Mouse (Mus musculus) midbrain, embryonic 10.5 days (tissue): ENCODE results near the gene Gm10392. TPM values are rescaled to one million over a fixed set of nuclear protein-coding genes. Genes with fewer than 3 reads are reported as not detected.
A peak's percentile ranks its signal among the peaks of the same experiment; 100 is the strongest.
"Not testable (repeated sequence)": the region's sequence is repeated elsewhere in the genome, so short reads cannot be mapped to it uniquely, and the experiment has no call there.

ENCODE experiments used
- DNase-seq: peaks from one replicate; pipeline ENCODE4 v3.0.0-alpha.2; 2017; ENCODE audit warnings: low spot score
- H3K27ac ChIP-seq: fragments of 300-500 bp; sonication (generic); replicated peaks from 2 replicates; pipeline ENCODE4 v1.5.1; 2016; ENCODE audit warnings: mild to moderate bottlenecking
- H3K27me3 ChIP-seq: fragments of 300-500 bp; sonication (generic); 2 replicates; pipeline ENCODE4 v1.6.1; 2016; ENCODE audit warnings: low read depth, mild to moderate bottlenecking; ENCODE audit not compliant: poor library complexity, severe bottlenecking
- H3K36me3 ChIP-seq: fragments of 300-500 bp; sonication (generic); 2 replicates; pipeline ENCODE4 v1.6.1; 2016; ENCODE audit warnings: mild to moderate bottlenecking, moderate library complexity
- H3K4me1 ChIP-seq: fragments of 300-500 bp; sonication (generic); 2 replicates; pipeline ENCODE4 v1.6.1; 2016
- H3K4me3 ChIP-seq: fragments of 300-500 bp; sonication (generic); 2 replicates; pipeline ENCODE4 v1.5.1; 2016; ENCODE audit warnings: mild to moderate bottlenecking, moderate library complexity
- H3K9me3 ChIP-seq: fragments of 300-500 bp; sonication (generic); replicated peaks from 2 replicates; pipeline ENCODE4 v1.6.1; 2016; ENCODE audit warnings: mild to moderate bottlenecking
- WGBS: fragments of 180-500 bp; shearing (Covaris S2); methylation state at CpG from one replicate; pipeline ENCODE4 v1.1.7; 2016; 5-methylcytosine and 5-hydroxymethylcytosine counted together
- polyA plus RNA-seq: library from polyadenylated mRNA; unstranded; fragments of >200 nt; fragmentation: Nextera tagmentation; extraction: Ambion mirVana; gene quantifications from 2 replicates; pipeline ENCODE4 v1.2.1, GENCODE M21; 2016

Gm10392 gene
- 0.12 TPM in 1 of 2 replicates, not detected in the other for polyA plus RNA-seq

DNA sequence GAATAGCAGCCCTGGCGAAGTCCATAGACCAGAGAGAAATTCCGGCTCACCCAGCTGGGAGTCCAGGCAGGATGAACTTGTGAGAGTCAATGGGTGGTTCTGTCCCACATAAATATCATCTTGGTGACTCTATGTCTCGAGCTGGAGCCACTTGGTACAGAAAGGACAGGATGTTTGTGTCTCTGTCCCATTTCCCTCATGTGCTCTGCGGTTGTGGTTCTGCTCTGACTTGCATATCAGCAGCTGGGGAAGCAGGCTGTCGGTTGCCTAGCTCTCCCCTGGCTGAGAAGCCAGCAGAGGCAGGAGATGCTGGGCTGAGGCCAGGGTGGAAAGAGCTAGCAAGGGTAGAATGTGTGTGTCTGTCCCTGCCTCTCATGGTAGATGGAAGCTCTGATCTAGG is at the start of gene Gm10392:
TSS of gene Gm10392 (minus strand) at position 156 of the 400 bp plus-strand sequence.
- H3K9me3 ChIP-seq: no peaks in the 10 kb centered on the region
- H3K4me1 ChIP-seq: peaks cover 72% of the 10 kb centered on the region
- peaks cover 52% of the 10 kb centered on the region for H3K27me3 ChIP-seq
- DNase-seq: no peak
- WGBS: 77% methylated on average over 5 of the region's 5 CpGs
- H3K27ac ChIP-seq: peak within 1 kb of the TSS; percentile 13; the same call in 1 of the 2 replicates
- H3K36me3 ChIP-seq: no peaks in the 10 kb centered on the region
- H3K4me3 ChIP-seq: peak within 1 kb of the TSS; percentile 14; the same call in 1 of the 2 replicates

DNA sequence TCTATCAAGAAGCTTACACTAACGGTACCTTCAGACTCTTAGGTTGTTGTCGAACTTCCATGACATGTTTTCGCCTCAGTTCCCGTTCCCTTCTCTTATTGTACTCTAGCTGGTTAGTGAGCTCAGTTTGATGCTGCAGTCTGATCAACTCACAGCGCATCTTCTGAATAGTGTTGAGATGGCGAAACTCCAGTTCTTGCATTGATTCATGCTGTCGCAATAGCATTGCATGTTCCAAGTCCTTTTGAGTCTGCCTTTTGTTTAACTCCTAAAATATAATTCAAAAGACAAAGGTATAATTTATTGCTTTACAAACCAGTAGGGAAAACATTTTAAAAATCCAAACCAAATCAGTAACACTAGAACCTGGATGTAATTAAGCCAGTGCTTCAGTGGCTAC is 26.3 kb upstream of the Gm10392 start:
- Histone ChIP-seq H3K4me1 (no peaks in the 10 kb centered on the region), H3K4me3 (no peak overlapping the region), H3K27me3 (no peaks in the 10 kb centered on the region), H3K9me3 (no peaks in the 10 kb centered on the region), H3K36me3 (peaks cover 99% of the 10 kb centered on the region), H3K27ac (no peak overlapping the region)
- WGBS: 94% methylated on average over 7 of the region's 7 CpGs
- DNase-seq: no peak

DNA sequence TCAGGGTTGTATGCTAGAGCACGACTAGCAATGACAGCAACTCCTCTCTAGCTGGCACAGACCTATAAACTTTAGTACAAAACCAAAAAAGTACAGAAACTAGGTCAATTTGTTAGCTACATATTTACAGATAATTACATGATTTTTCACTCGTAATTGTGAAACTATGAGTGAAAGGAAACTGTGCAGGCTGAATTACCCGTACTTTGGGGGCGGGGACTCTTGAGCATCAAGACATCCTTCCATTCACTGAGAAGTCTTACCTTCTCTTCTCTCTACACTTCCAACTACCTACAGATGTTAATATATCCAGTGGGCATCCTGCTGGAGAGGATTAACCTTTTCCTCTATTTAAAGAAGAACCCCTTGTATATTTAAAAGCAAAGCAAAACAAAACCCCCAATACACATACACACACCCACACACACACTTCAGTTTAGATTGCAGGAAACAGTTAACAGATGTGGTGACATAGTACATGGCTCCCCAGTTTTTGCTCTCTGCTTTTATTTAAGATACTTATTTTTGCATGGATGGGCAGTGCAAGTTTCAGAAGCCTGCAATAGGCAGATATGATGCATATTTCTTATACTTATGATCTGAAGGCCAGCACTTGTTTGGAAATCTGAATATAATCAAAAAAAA is 13.3 kb upstream of the Gm10392 start:
- 88% methylated on average over 4 of the region's 4 CpGs for whole genome bisulfite sequencing

DNA sequence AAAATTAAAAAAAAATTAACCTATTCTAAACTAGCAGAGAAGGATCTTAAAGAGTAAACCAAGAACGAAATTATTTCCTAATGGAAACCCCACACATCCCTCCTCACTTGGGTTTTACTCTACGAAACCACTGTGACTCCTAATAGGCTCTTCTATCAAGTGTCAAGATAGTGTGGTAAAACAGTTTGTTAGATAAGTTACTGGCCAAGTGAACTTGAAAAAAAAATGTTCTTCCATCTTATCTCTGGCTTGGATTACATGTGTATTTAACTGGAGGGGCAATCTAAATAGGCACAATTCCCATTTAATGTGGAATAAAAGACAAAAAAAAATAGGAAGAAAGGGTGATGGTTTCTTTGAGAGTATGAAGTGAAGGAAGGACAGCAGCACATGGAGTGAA is 11.9 kb upstream of the Gm10392 start:
- no peak overlapping the region for H3K27ac ChIP-seq
- H3K9me3 ChIP-seq: no peaks in the 10 kb centered on the region
- H3K36me3 ChIP-seq: peaks cover 29% of the 10 kb centered on the region
- no peak overlapping the region for H3K4me3 ChIP-seq
- H3K4me1 ChIP-seq: no peaks in the 10 kb centered on the region
- DNase-seq: no peak
- H3K27me3 ChIP-seq: no peaks in the 10 kb centered on the region
- WGBS: 89% methylated on average over 2 of the region's 2 CpGs

More for the DNA sequence above, 13.3 kb upstream of the Gm10392 start:
- Histone ChIP-seq H3K27ac (no peak overlapping the region), H3K27me3 (no peaks in the 10 kb centered on the region), H3K9me3 (no peaks in the 10 kb centered on the region), H3K4me3 (no peak overlapping the region), H3K4me1 (no peaks in the 10 kb centered on the region), H3K36me3 (peaks cover 44% of the 10 kb centered on the region)
- DNase-seq: no peak

DNA sequence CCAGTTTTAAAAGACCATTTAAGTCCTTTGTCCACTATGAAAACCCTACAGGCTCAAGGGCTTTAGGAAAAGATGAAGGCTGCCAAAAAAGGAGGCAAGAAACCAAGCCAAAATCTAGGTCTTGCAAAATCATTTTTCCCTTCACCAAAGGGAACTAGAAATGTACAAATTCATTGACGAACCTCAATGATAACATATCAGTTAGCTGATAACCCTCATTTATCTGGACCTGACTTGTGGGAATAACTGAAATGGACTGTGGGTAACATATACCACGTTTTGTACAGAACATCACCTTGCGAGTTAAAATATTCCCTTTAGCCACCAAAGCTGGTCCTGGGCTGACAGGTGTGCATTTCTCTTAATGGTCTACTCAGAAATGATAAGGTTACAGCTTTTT is 10.6 kb upstream of the Gm10392 start:
- 87% methylated on average over 3 of the region's 3 CpGs for WGBS
- no peak overlapping the region for H3K27ac ChIP-seq
- H3K36me3 ChIP-seq: peaks cover 18% of the 10 kb centered on the region
- H3K9me3 ChIP-seq: no peaks in the 10 kb centered on the region
- H3K27me3 ChIP-seq: no peaks in the 10 kb centered on the region
- DNase-seq: no peak
- H3K4me1 ChIP-seq: no peaks in the 10 kb centered on the region
- H3K4me3 ChIP-seq: no peak overlapping the region

DNA sequence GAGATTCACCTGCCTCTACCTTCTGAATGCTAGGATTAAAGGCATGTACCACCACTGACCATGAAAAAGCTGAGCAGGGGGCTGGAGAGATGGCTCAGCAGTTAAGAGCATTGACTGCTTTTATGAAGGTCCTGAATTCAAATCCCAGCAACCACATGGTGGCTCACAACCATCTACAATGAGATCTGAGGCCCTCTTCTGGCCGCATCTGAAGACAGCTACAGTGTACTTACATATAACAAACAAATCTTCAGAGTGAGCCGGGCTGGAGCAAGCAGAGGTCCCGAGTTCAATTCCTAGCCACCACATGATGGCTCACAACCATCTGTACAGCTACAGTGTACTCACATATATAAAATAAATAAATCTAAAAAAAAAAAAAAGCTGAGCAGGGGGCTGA is 9.4 kb upstream of the Gm10392 start:
- not testable (repeated sequence) for H3K4me1 ChIP-seq, H3K27ac ChIP-seq, H3K9me3 ChIP-seq, DNase-seq, H3K27me3 ChIP-seq, H3K4me3 ChIP-seq
- WGBS: 92% methylated on average over 3 of the region's 3 CpGs
- H3K36me3 ChIP-seq: peaks cover 13% of the 10 kb centered on the region

DNA sequence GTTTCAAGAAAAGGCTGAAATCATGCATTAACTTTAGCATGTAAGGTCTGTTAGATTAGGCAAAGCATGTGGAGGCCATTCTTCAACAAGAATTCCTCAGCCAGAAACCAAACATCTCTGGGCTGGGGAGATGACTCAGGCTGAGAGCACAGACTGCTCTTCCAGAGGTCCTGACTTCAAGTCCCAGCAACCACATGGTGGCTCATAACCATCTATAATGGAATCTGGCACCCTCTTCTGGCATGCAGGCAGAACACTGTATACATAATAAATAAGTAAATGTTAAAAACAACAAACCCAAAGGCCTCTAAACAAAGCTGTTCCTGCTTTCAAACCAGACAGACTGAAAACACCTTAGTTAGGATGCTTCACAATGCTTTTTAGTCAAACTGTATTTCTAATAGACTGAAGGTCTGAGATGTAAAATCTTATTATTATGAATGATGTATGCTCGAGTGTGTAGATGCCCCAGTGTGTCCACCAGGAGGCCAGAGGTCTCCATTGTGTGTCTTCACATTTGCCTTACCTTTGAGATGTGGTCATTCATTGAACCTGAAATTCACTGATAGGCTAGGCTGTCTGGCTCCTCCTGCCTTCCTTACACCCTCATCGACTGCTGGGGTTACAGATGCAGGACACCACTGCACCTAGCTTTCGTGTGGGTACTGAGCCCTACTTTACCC is 6.9 kb upstream of the Gm10392 start:
- Histone ChIP-seq H3K27me3 (no peaks in the 10 kb centered on the region), H3K9me3 (no peaks in the 10 kb centered on the region), H3K27ac (no peak overlapping the region), H3K36me3 (peaks cover 13% of the 10 kb centered on the region), H3K4me3 (no peak overlapping the region), H3K4me1 (peaks cover 3% of the 10 kb centered on the region)
- 70% methylated on average over 3 of the region's 3 CpGs for WGBS
- no peak for DNase-seq

DNA sequence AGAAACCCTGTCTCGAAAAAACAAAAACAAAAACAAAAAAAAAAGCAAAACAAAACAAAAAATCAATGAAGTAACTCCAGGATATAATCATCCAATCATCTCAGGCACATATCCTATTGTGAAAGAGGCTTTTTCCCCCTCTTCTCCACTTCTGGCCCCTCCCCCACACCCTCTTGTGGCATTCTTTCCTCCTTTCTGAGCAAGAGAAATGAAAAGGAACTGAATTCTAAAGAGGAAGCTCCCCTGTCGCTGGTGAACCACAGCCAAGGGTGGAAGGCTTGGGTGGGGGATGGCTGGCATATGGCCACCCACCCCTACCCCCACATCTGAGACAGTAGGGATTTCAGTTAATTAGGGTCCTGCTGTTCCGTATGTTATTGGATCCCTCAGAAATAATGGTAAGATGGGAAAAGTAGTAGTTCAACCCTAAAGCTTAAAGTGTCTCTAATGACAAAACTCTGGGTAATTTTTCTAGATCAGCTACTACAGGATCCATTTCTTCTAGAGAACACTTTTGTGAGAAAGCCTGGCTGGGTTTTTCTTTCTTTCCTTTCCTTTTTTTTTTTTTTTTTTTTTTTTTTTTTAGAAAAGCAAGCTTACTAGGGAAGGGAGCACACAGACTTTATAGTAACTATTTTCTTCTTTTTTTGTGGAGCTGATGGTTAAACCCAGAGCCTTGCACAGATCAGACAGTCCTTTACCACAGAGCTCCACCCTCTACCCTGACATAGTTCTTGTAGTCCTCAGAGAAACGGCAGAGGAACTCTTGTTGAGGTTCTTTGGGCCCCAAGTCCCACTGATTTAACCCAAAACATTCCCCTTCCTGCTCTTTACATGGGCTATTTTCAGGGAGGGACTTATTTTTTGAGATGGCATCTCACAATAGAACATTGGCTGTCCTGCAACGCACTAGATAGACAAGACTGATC is 1.9 kb upstream of the Gm10392 start:
- Histone ChIP-seq H3K4me1 (peaks cover 54% of the 10 kb centered on the region), H3K36me3 (no peaks in the 10 kb centered on the region), H3K27ac (no peak overlapping the region), H3K9me3 (no peaks in the 10 kb centered on the region), H3K4me3 (no peak overlapping the region), H3K27me3 (peaks cover 34% of the 10 kb centered on the region)
- no peak for DNase-seq
- 51% methylated on average over 5 of the region's 5 CpGs for WGBS

DNA sequence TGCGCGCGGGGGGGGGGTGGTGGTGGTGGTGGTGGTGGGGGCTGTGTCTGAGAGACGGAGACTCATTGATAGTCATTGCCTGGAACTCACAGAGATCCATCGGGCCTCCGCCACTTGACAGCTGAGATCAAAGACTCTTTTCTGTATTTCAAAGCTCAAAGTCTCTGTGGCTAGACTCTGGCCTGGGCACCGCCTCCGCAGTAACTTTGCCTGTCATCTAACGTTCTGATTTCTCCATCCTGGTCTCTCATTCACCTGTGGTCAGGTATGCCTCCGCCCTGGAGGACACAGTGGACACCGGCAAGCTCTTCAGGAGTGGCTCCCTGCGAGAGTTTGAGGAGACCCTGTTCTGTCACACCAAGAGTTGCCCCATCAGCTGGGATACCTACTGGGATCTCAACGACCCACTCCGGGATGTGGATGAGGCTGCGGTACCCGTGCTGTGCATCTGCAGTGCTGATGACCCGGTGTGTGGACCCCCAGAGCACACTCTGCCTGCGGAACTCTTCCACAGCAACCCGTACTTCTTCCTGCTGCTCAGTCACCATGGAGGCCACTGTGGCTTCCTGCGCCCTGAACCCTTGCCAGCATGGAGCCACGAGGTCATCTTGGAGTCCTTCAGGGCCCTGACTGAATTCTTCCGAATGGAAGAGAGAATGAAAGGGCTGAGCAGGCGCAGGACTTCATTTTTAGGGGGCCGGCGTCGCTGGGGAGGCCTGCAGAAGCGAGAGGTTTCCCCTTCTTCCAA is 773 bp downstream of the Gm10392 start:
- 84% methylated on average over 27 of the region's 27 CpGs for WGBS

DNA sequence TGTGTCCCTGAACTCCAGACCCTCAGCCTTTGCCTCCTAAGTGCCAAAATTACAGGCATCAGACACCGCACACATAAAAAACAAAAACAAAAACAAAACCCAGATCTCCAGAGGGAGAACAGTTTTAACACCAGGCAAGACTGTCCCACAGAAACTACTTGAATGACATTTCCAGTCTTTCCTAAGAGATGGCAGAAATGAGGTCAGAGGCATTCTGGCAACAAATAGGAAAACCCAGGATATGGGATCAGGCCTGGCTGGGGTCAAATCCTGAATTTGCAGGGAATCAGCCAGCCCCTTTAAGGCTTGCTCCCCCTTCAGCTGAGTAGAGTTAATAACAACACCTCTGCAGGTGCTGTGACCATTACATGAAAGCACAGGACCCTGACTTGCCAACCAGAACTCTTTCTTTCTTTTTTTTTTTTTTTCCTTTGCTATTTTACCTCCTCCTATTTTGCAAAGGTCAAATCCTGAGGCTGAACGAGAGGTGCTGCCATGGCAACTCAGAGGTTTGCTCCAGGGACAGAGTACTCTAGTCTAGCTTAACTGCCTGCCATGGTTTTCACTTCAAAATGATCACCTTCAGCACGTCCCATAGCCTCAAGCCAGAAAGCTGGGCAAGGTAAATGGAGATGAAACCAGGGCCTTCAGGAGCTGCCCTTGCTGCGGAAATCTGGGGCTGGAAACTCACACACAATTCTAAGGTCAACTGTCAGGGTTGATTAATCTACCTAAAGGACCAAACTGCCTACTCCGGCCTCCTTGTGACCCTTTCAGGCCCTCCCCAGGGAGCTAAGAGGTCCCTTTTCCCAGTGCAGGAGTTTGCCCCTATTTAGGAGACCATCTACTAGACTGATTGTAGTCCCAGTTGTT is 2.2 kb downstream of the Gm10392 start:
- Histone ChIP-seq H3K9me3 (no peaks in the 10 kb centered on the region), H3K27me3 (peaks cover 55% of the 10 kb centered on the region), H3K36me3 (no peaks in the 10 kb centered on the region), H3K4me1 (peaks cover 92% of the 10 kb centered on the region), H3K27ac (no peak overlapping the region), H3K4me3 (no peak overlapping the region)
- WGBS: 62% methylated on average over 5 of the region's 5 CpGs
- DNase-seq: no peak

More for the DNA sequence above, 773 bp downstream of the Gm10392 start:
- Histone ChIP-seq H3K27me3 (peaks cover 55% of the 10 kb centered on the region), H3K4me3 (peak overlapping the region; percentile 14; the same call in 1 of the 2 replicates), H3K9me3 (no peaks in the 10 kb centered on the region), H3K27ac (0 out of 2 replicates have a peak overlapping the region, but pooled peaks have one; percentile 9), H3K36me3 (no peaks in the 10 kb centered on the region), H3K4me1 (peaks cover 81% of the 10 kb centered on the region)
- no peak for DNase-seq
